Mouse (Mus musculus) ES-Bruce4 (cell line): ENCODE data around the gene Kcnmb2.

ENCODE experiments used
- CTCF ChIP-seq: IDR thresholded peaks from one replicate; pipeline ENCODE4 v1.8.1; 2011; ENCODE audit warnings: low read depth, low read length
- EP300 ChIP-seq: IDR thresholded peaks from 2 replicates; pipeline ENCODE4 v1.6.1; 2011; ENCODE audit warnings: low read depth, low read length; ENCODE audit not compliant: insufficient read depth
- POLR2A ChIP-seq: IDR thresholded peaks from one replicate; pipeline ENCODE4 v1.8.1; 2011; ENCODE audit warnings: low read length; ENCODE audit not compliant: insufficient read depth

GRCm38 (mm10) chr3:32101391-32101790 is 199.1 kb downstream of the Kcnmb2 start:
- TF ChIP-seq CTCF, result no peak
- TF ChIP-seq POLR2A, result no peak
- no peak for TF ChIP-seq EP300
